Mouse (Mus musculus): ENCODE measurements around the gene C530008M17Rik. TPM values are rescaled to one million over a fixed set of nuclear protein-coding genes. Genes with fewer than 3 reads are reported as not detected.

The C530008M17Rik gene
- total and polyA plus RNA-seq, 3 experiments, result 3.2 to 10.6 TPM; not detected in 1

- Histone ChIP-seq H3K79me2 (ENCODE audit: control insufficient read depth, insufficient read depth, low read length, poor library complexity) (no peaks in the 10 kb centered on the region), H3K27ac (ENCODE audit: control insufficient read depth, low read depth, low read length) (no peak overlapping the region), H3K9ac (ENCODE audit: control insufficient read depth, low read depth, low read length, poor library complexity, severe bottlenecking) (no peak overlapping the region), H3K4me1 (ENCODE audit: control insufficient read depth in 1 of 2, insufficient read depth in 2 of 2, low read length in 2 of 2) (no peaks in the 10 kb centered on the region), H3K27me3 (ENCODE audit: control insufficient read depth in 1 of 2, insufficient read depth in 2 of 2, low read length in 2 of 2) (no peaks in the 10 kb centered on the region), H3K4me3 (ENCODE audit: control insufficient read depth in 1 of 2, insufficient read depth in 1 of 2, low read depth in 2 of 2, low read length in 2 of 2) (no peak overlapping the region), H3K9me3 (replicated peaks; ENCODE audit: insufficient read depth, low read length) (no peaks in the 10 kb centered on the region), H3K36me3 (ENCODE audit: control insufficient read depth in 1 of 2, insufficient read depth in 2 of 2, low read length in 2 of 2) (no peaks in the 10 kb centered on the region)
- DNase-seq (ENCODE audit: low read depth, low spot score), result no peak
- no peak for TF ChIP-seq JUND (IDR thresholded peaks at IDR 0.05; ENCODE audit: low read depth, low read length)
- no peak for TF ChIP-seq SMC3 (IDR thresholded peaks at IDR 0.05; ENCODE audit: low read depth, low read length)
- TF ChIP-seq ETS1 (IDR thresholded peaks at IDR 0.05; ENCODE audit: low read depth, low read length), result no peak
- TF ChIP-seq BHLHE40 (IDR thresholded peaks at IDR 0.05; ENCODE audit: borderline replicate concordance, low read depth, low read length), result no peak
- TF ChIP-seq ZNF384 (IDR thresholded peaks at IDR 0.05; ENCODE audit: low read depth, low read length), result no peak
- TF ChIP-seq POLR2AphosphoS5 (IDR thresholded peaks at IDR 0.05; ENCODE audit: borderline replicate concordance, low read depth, low read length), result no peak
- no peak for TF ChIP-seq TBP (IDR thresholded peaks at IDR 0.05; ENCODE audit: low read depth, low read length)
- TF ChIP-seq MEF2A (IDR thresholded peaks at IDR 0.05; ENCODE audit: extremely low read depth, insufficient replicate concordance, low read depth, low read length, poor library complexity, severe bottlenecking), result no peak
- no peak for TF ChIP-seq CTCF (IDR thresholded peaks at IDR 0.05 in 2 of 3, conservative IDR thresholded peaks at IDR 0.05 in 1 of 3; ENCODE audit: control insufficient read depth in 1 of 3, insufficient read depth in 1 of 3, low read depth in 2 of 3, low read length in 3 of 3, poor library complexity in 1 of 3, severe bottlenecking in 1 of 3)
- TF ChIP-seq TCF12 (IDR thresholded peaks at IDR 0.05; ENCODE audit: low read depth, low read length), result no peak
- no peak for TF ChIP-seq CHD1 (IDR thresholded peaks at IDR 0.05; ENCODE audit: low read depth, low read length)
- TF ChIP-seq KAT2A (conservative IDR thresholded peaks at IDR 0.05; ENCODE audit: low read depth, low read length), result no peak
Observed at GRCm38 (mm10) chr5:76816748-76817147, 160.4 kb downstream of the C530008M17Rik start.

- no peak for DNase-seq (ENCODE audit: low read depth, low spot score)
- no peak for TF ChIP-seq RCOR1 (IDR thresholded peaks at IDR 0.05; ENCODE audit: low read depth, low read length)
- TF ChIP-seq E2F4 (IDR thresholded peaks at IDR 0.05; ENCODE audit: borderline replicate concordance, low read depth, low read length), result no peak
- TF ChIP-seq ZMIZ1 (IDR thresholded peaks at IDR 0.05; ENCODE audit: low read depth, low read length), result no peak
- no peak for TF ChIP-seq MYC (IDR thresholded peaks at IDR 0.05; ENCODE audit: low read depth, low read length)
- Histone ChIP-seq H3K36me3 (ENCODE audit: control insufficient read depth in 1 of 2, insufficient read depth in 2 of 2, low read length in 2 of 2) (no peaks in the 10 kb centered on the region), H3K4me3 (ENCODE audit: control insufficient read depth in 1 of 2, insufficient read depth in 1 of 2, low read depth in 2 of 2, low read length in 2 of 2) (no peak overlapping the region), H3K4me1 (ENCODE audit: control insufficient read depth in 1 of 2, insufficient read depth in 2 of 2, low read length in 2 of 2) (no peaks in the 10 kb centered on the region), H3K9me3 (replicated peaks; ENCODE audit: insufficient read depth, low read length) (no peaks in the 10 kb centered on the region), H3K27me3 (ENCODE audit: control insufficient read depth in 1 of 2, insufficient read depth in 2 of 2, low read length in 2 of 2) (no peaks in the 10 kb centered on the region), H3K79me2 (ENCODE audit: control insufficient read depth, insufficient read depth, low read length, poor library complexity) (no peaks in the 10 kb centered on the region), H3K27ac (ENCODE audit: control insufficient read depth, low read depth, low read length) (no peak overlapping the region), H3K9ac (ENCODE audit: control insufficient read depth, low read depth, low read length, poor library complexity, severe bottlenecking) (no peak overlapping the region)
Observed at GRCm38 (mm10) chr5:76817678-76818077, 161.4 kb downstream of the C530008M17Rik start.
